Mouse (Mus musculus): ENCODE results near the gene Slc46a1. TPM values are rescaled to one million over a fixed set of nuclear protein-coding genes. Genes with fewer than 3 reads are reported as not detected.

Gene Slc46a1
- polyA plus RNA-seq, 1 experiment from 2014 or later, result 20.5 TPM

- 65% methylated on average over 7 of the region's 7 CpGs for WGBS (ENCODE audit: insufficient replicate concordance)
These were observed 37.6 kb downstream of the Slc46a1 start, which contains the start of gene Sebox for GRCm38 (mm10) chr11:78502909-78503650. Gene Sebox, plus strand, starts transcription at chr11:78503447.

GRCm38 (mm10) chr11:78505430-78505829, 39.9 kb downstream of the Slc46a1 start:
- Histone ChIP-seq H3K9ac (replicated peaks) (no peak overlapping the region), H3K27me3 (ENCODE audit: insufficient read depth, low read length) (no peaks in the 10 kb centered on the region), H3K9me3 (ENCODE audit: low read length) (no peaks in the 10 kb centered on the region), H3K4me2 (ENCODE audit: low read depth, low read length) (no peak overlapping the region), H3K27ac (ENCODE audit: low read depth) (no peak overlapping the region), H3K4me1 (ENCODE audit: insufficient read depth) (peaks cover 6% of the 10 kb centered on the region; the same call in 1 of the 2 replicates), H3K4me3 (ENCODE audit: low read depth, low read length) (no peak overlapping the region), H3K36me3 (replicated peaks; ENCODE audit: insufficient read depth, low read length) (peaks cover 26% of the 10 kb centered on the region)
- WGBS (ENCODE audit: insufficient replicate concordance), result 68% methylated on average over 3 of the region's 3 CpGs
- no peak for ATAC-seq
- DNase-seq, result no peak
- no peak for TF ChIP-seq CTCF (IDR thresholded peaks at IDR 0.05; ENCODE audit: low read depth)
- TF ChIP-seq EP300 (IDR thresholded peaks at IDR 0.05; ENCODE audit: low read depth), result no peak

More at GRCm38 (mm10) chr11:78502909-78503650, 37.6 kb downstream of the Slc46a1 start, which contains the start of gene Sebox:
- no peaks in the 10 kb centered on the region for H3K27me3 ChIP-seq (ENCODE audit: insufficient read depth, low read length)
- DNase-seq (no peak), ATAC-seq (no peak)
- peaks cover 9% of the 10 kb centered on the region for H3K4me1 ChIP-seq (ENCODE audit: insufficient read depth)
- no peak within 1 kb of the TSS for H3K4me2 ChIP-seq (ENCODE audit: low read depth, low read length)
- H3K27ac ChIP-seq (ENCODE audit: low read depth), result no peak within 1 kb of the TSS
- H3K9ac ChIP-seq (replicated peaks), result no peak within 1 kb of the TSS
- H3K4me3 ChIP-seq (ENCODE audit: low read depth, low read length), result no peak within 1 kb of the TSS
- no peak for TF ChIP-seq CTCF (IDR thresholded peaks at IDR 0.05; ENCODE audit: low read depth)
- TF ChIP-seq EP300 (IDR thresholded peaks at IDR 0.05; ENCODE audit: low read depth), result no peak
- H3K36me3 ChIP-seq (replicated peaks; ENCODE audit: insufficient read depth, low read length), result peaks cover 11% of the 10 kb centered on the region
- H3K9me3 ChIP-seq (ENCODE audit: low read length), result no peaks in the 10 kb centered on the region

GRCm38 (mm10) chr11:78509148-78509547, 43.7 kb downstream of the Slc46a1 start:
- DNase-seq, result no peak
- peaks cover 27% of the 10 kb centered on the region for H3K4me1 ChIP-seq (ENCODE audit: insufficient read depth)

GRCm38 (mm10) chr11:78512025-78512957, 46.8 kb downstream of the Slc46a1 start, which contains the start of the genes Tmem199 and Poldip2:
Gene Tmem199, minus strand, starts transcription at chr11:78512172.
Gene Poldip2, plus strand, starts transcription at chr11:78512193.
- Histone ChIP-seq H3K27me3 (ENCODE audit: insufficient read depth, low read length) (no peaks in the 10 kb centered on the region), H3K4me2 (ENCODE audit: low read depth, low read length) (peak within 1 kb of the TSS; percentile 94), H3K4me3 (ENCODE audit: low read depth, low read length) (peak within 1 kb of the TSS; percentile 94), H3K36me3 (replicated peaks; ENCODE audit: insufficient read depth, low read length) (peaks cover 39% of the 10 kb centered on the region), H3K9me3 (ENCODE audit: low read length) (no peaks in the 10 kb centered on the region), H3K9ac (replicated peaks) (peak within 1 kb of the TSS; percentile 96), H3K4me1 (ENCODE audit: insufficient read depth) (peaks cover 27% of the 10 kb centered on the region), H3K27ac (ENCODE audit: low read depth) (peak within 1 kb of the TSS; percentile 92)
- ATAC-seq (peak; percentile 98), DNase-seq (peak; percentile 94)
- under 1% methylated on average over 59 of the region's 67 CpGs for WGBS (ENCODE audit: insufficient replicate concordance)
- TF ChIP-seq EP300 (IDR thresholded peaks at IDR 0.05; ENCODE audit: low read depth) (no peak), CTCF (IDR thresholded peaks at IDR 0.05; ENCODE audit: low read depth) (no peak)

More at GRCm38 (mm10) chr11:78509148-78509547, 43.7 kb downstream of the Slc46a1 start:
- TF ChIP-seq EP300 (IDR thresholded peaks at IDR 0.05; ENCODE audit: low read depth), result no peak
- TF ChIP-seq CTCF (IDR thresholded peaks at IDR 0.05; ENCODE audit: low read depth), result peak; percentile 64
- Histone ChIP-seq H3K9ac (replicated peaks) (no peak overlapping the region), H3K9me3 (ENCODE audit: low read length) (no peaks in the 10 kb centered on the region), H3K27ac (ENCODE audit: low read depth) (no peak overlapping the region), H3K4me2 (ENCODE audit: low read depth, low read length) (no peak overlapping the region), H3K36me3 (replicated peaks; ENCODE audit: insufficient read depth, low read length) (peaks cover 29% of the 10 kb centered on the region), H3K27me3 (ENCODE audit: insufficient read depth, low read length) (no peaks in the 10 kb centered on the region), H3K4me3 (ENCODE audit: low read depth, low read length) (no peak overlapping the region)
- WGBS (ENCODE audit: insufficient replicate concordance), result 70% methylated on average over 5 of the region's 5 CpGs
- ATAC-seq, result no peak

- Histone ChIP-seq H3K27me3 (ENCODE audit: insufficient read depth, low read length) (no peaks in the 10 kb centered on the region), H3K4me2 (ENCODE audit: low read depth, low read length) (peak overlapping the region; percentile 94), H3K9me3 (ENCODE audit: low read length) (no peaks in the 10 kb centered on the region), H3K4me3 (ENCODE audit: low read depth, low read length) (peak overlapping the region; percentile 94), H3K4me1 (ENCODE audit: insufficient read depth) (peaks cover 27% of the 10 kb centered on the region), H3K36me3 (replicated peaks; ENCODE audit: insufficient read depth, low read length) (peaks cover 38% of the 10 kb centered on the region), H3K27ac (ENCODE audit: low read depth) (0 out of 2 replicates have a peak overlapping the region, but pooled peaks have one; percentile 7), H3K9ac (replicated peaks) (peak overlapping the region; percentile 96)
- WGBS (ENCODE audit: insufficient replicate concordance), result 78% methylated on average over 3 of the region's 3 CpGs
- TF ChIP-seq EP300 (IDR thresholded peaks at IDR 0.05; ENCODE audit: low read depth) (no peak), CTCF (IDR thresholded peaks at IDR 0.05; ENCODE audit: low read depth) (no peak)
- DNase-seq, result no peak
- ATAC-seq, result no peak
These were observed 47.8 kb downstream of the Slc46a1 start for GRCm38 (mm10) chr11:78513106-78513790.
